Mouse (Mus musculus): ENCODE data around the gene Prdm9. TPM values are rescaled to one million over a fixed set of nuclear protein-coding genes. Genes with fewer than 3 reads are reported as not detected.

The Prdm9 gene
- total and polyA plus RNA-seq, 3 experiments: 4.4 to 6.6 (median 5.0) TPM

GRCm38 (mm10) chr17:15526986-15527810, 37.0 kb downstream of the Prdm9 start, which contains the start of gene Pdcd2:
Gene Pdcd2, minus strand, starts transcription at chr17:15527301.
- TF ChIP-seq MAFK (IDR thresholded peaks at IDR 0.05; ENCODE audit: insufficient replicate concordance, low read length): no peak
- TF ChIP-seq MAX (IDR thresholded peaks at IDR 0.05; ENCODE audit: low read length): peak; percentile 94
- TF ChIP-seq TBP (conservative IDR thresholded peaks at IDR 0.05; ENCODE audit: low read depth, low read length): peak; percentile 93
- no peak for TF ChIP-seq CTCF (conservative IDR thresholded peaks at IDR 0.05 in 1 of 2, IDR thresholded peaks at IDR 0.05 in 1 of 2; ENCODE audit: low read depth in 2 of 2, low read length in 2 of 2)
- no peak for TF ChIP-seq SMC3 (IDR thresholded peaks at IDR 0.05; ENCODE audit: low read depth, low read length)
- TF ChIP-seq NRF1 (IDR thresholded peaks at IDR 0.05; ENCODE audit: low read depth, low read length): peak; percentile 65
- peak; percentile 92 for TF ChIP-seq TCF12 (IDR thresholded peaks at IDR 0.05; ENCODE audit: low read depth, low read length)
- peak; percentile 98 for TF ChIP-seq POLR2A (IDR thresholded peaks at IDR 0.05; ENCODE audit: low read depth, low read length)
- TF ChIP-seq IRF4 (IDR thresholded peaks at IDR 0.05; ENCODE audit: low read depth, low read length): no peak; the same call in 1 of the 2 replicates
- TF ChIP-seq MEF2A (IDR thresholded peaks at IDR 0.05; ENCODE audit: borderline replicate concordance, low read depth, low read length): 0 out of 2 replicates have a peak, but pooled peaks have one; percentile 42
- TF ChIP-seq RCOR1 (conservative IDR thresholded peaks at IDR 0.05; ENCODE audit: low read depth, low read length): no peak
- TF ChIP-seq ZKSCAN1 (IDR thresholded peaks at IDR 0.05; ENCODE audit: borderline replicate concordance, low read depth, low read length): no peak
- TF ChIP-seq ZC3H11A (IDR thresholded peaks at IDR 0.05; ENCODE audit: low read depth, low read length): no peak
- 0 out of 2 replicates have a peak, but pooled peaks have one; percentile 61 for TF ChIP-seq CHD1 (IDR thresholded peaks at IDR 0.05; ENCODE audit: low read depth, low read length)
- peak; percentile 91 for TF ChIP-seq USF1 (IDR thresholded peaks at IDR 0.05; ENCODE audit: low read depth, low read length)
- TF ChIP-seq NELFE (IDR thresholded peaks at IDR 0.05; ENCODE audit: low read depth, low read length): peak; percentile 96
- peak; percentile 91 for TF ChIP-seq MXI1 (IDR thresholded peaks at IDR 0.05; ENCODE audit: low read depth, low read length)
- TF ChIP-seq KAT2A (IDR thresholded peaks at IDR 0.05; ENCODE audit: insufficient replicate concordance, low read length): no peak
- 0 out of 2 replicates have a peak, but pooled peaks have one; percentile 20 for TF ChIP-seq E2F4 (IDR thresholded peaks at IDR 0.05; ENCODE audit: insufficient replicate concordance, low read depth, low read length)
- peak; percentile 75 for TF ChIP-seq HCFC1 (IDR thresholded peaks at IDR 0.05; ENCODE audit: low read depth, low read length)
- no peak for TF ChIP-seq ETS1 (conservative IDR thresholded peaks at IDR 0.05; ENCODE audit: low read depth, low read length)
- peak; percentile 83; the same call in 1 of the 2 replicates for TF ChIP-seq ZMIZ1 (IDR thresholded peaks at IDR 0.05; ENCODE audit: low read depth, low read length)
- peak; percentile 86; the same call in 1 of the 2 replicates for TF ChIP-seq POLR2AphosphoS2 (IDR thresholded peaks at IDR 0.05; ENCODE audit: low read depth, low read length)
- TF ChIP-seq CHD2 (IDR thresholded peaks at IDR 0.05; ENCODE audit: low read length): no peak
- TF ChIP-seq RAD21 (IDR thresholded peaks at IDR 0.05; ENCODE audit: low read depth, low read length): no peak
- no peak for TF ChIP-seq JUND (conservative IDR thresholded peaks at IDR 0.05; ENCODE audit: low read depth, low read length)
- TF ChIP-seq UBTF (IDR thresholded peaks at IDR 0.05; ENCODE audit: low read depth, low read length): peak; percentile 67; the same call in 1 of the 2 replicates
- TF ChIP-seq MAZ (IDR thresholded peaks at IDR 0.05; ENCODE audit: low read depth, low read length): no peak
- no peak for TF ChIP-seq JUN (IDR thresholded peaks at IDR 0.05; ENCODE audit: insufficient read depth, low read depth, low read length)
- TF ChIP-seq BHLHE40 (IDR thresholded peaks at IDR 0.05; ENCODE audit: low read depth, low read length): peak; percentile 93
- TF ChIP-seq EP300 (IDR thresholded peaks at IDR 0.05; ENCODE audit: low read length): no peak
- peak; percentile 89 for TF ChIP-seq ELF1 (IDR thresholded peaks at IDR 0.05; ENCODE audit: low read depth, low read length)
- TF ChIP-seq MYC (IDR thresholded peaks at IDR 0.05; ENCODE audit: low read depth, low read length): peak; percentile 68
- TF ChIP-seq ZNF384 (IDR thresholded peaks at IDR 0.05; ENCODE audit: low read depth, low read length): no peak
- TF ChIP-seq USF2 (conservative IDR thresholded peaks at IDR 0.05; ENCODE audit: low read depth, low read length): peak; percentile 85
- peak; percentile 82 for TF ChIP-seq SIN3A (IDR thresholded peaks at IDR 0.05; ENCODE audit: low read length)
- Histone ChIP-seq H3K9ac (ENCODE audit: insufficient read depth, low read depth) (peak within 1 kb of the TSS; percentile 70), H3K4me1 (ENCODE audit: control insufficient read depth in 1 of 2, insufficient read depth in 2 of 2) (peaks cover 4 to 39% of the 10 kb centered on the region in 2 experiments; a peak in 3 of 4 replicates), H3K9me3 (replicated peaks; ENCODE audit: low read length) (no peaks in the 10 kb centered on the region), H3K4me3 (replicated peaks in 1 of 3; ENCODE audit: low read depth in 2 of 3, low read length in 2 of 3, poor library complexity in 1 of 3) (peak within 1 kb of the TSS; percentile 82 to 89 (median 88)), H3K27ac (ENCODE audit: insufficient read depth, low read depth) (peak within 1 kb of the TSS; percentile 22; the same call in 1 of the 2 replicates), H3K79me2 (replicated peaks; ENCODE audit: control insufficient read depth, extremely low read depth, insufficient read depth, poor library complexity, severe bottlenecking) (peaks cover 24% of the 10 kb centered on the region), H3K27me3 (replicated peaks) (no peaks in the 10 kb centered on the region), H3K4me2 (ENCODE audit: insufficient read depth, low read depth, poor library complexity, severe bottlenecking) (peak within 1 kb of the TSS; percentile 90), H3K36me3 (replicated peaks in 1 of 2; ENCODE audit: control insufficient read depth in 1 of 2, insufficient read depth in 1 of 2, low read length in 1 of 2) (peaks cover 17 to 38% of the 10 kb centered on the region in 2 experiments)
- dilution Hi-C loops (cut with MboI; ENCODE audit: extremely low pct_ligation_motif_present, extremely low pct_unique_long_range_greater_than_20kb, low sequenced_read_pairs): no loop called here
- in situ Hi-C loops (cut with MboI; ENCODE audit: low pct_ligation_motif_present, low pct_unique_long_range_greater_than_20kb, low sequenced_read_pairs): loop anchor here (25.0 kb wide), 1 partner anchor 185 kb away; the partner anchor contains the start of gene Chd1
- peak; percentile 96 for DNase-seq (ENCODE audit: extremely low read depth)

All from CH12.LX (cell line).